Mouse (Mus musculus): ENCODE data around the gene Cdh13. TPM values are rescaled to one million over a fixed set of nuclear protein-coding genes. Genes with fewer than 3 reads are reported as not detected.

Gene Cdh13
- polyA plus RNA-seq, 1 experiment from 2014 or later = 1.5 TPM

DNA sequence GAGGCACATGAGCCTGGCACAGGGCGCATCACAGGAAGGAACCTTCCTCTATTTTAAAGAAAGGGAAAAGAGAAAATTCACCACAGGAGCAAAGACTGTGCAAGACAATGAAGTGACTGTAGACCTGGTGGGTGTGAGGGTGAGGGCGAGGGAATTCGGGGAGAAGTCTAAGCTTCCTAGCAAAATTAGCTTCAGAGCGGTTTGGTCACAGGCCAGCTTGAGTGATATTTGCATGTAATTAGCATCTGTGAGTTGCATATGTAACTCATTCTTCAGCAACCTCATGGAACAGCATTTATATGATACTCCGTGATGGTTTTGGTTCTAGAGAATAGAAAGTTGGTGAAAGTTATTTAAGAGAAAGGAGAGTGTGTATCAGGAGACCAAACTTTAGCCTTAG is 73.5 kb downstream of the Cdh13 start:
- WGBS (ENCODE audit: insufficient replicate concordance) = 71% methylated on average over 5 of the region's 5 CpGs
- no peak for ATAC-seq
- Histone ChIP-seq H3K4me3 (no peak overlapping the region), H3K27ac (no peak overlapping the region), H3K36me3 (no peaks in the 10 kb centered on the region), H3K4me2 (no peak overlapping the region), H3K9me3 (replicated peaks) (no peaks in the 10 kb centered on the region), H3K9ac (no peak overlapping the region), H3K4me1 (no peaks in the 10 kb centered on the region), H3K27me3 (replicated peaks) (no peaks in the 10 kb centered on the region)

GRCm38 (mm10) chr8:118357596-118357995 is 74.1 kb downstream of the Cdh13 start:
- H3K4me2 ChIP-seq = no peak overlapping the region
- H3K9me3 ChIP-seq (replicated peaks) = no peaks in the 10 kb centered on the region
- no peaks in the 10 kb centered on the region for H3K4me1 ChIP-seq
- no peaks in the 10 kb centered on the region for H3K36me3 ChIP-seq
- 73% methylated on average over 7 of the region's 7 CpGs for WGBS (ENCODE audit: insufficient replicate concordance)
- no peak overlapping the region for H3K27ac ChIP-seq
- H3K4me3 ChIP-seq = no peak overlapping the region
- H3K9ac ChIP-seq = no peak overlapping the region
- no peak for ATAC-seq
- H3K27me3 ChIP-seq (replicated peaks) = no peaks in the 10 kb centered on the region

GRCm38 (mm10) chr8:118363781-118364180 is 80.2 kb downstream of the Cdh13 start:
- H3K4me3 ChIP-seq = no peak overlapping the region
- H3K27me3 ChIP-seq (replicated peaks) = no peaks in the 10 kb centered on the region
- ATAC-seq = no peak
- no peaks in the 10 kb centered on the region for H3K9me3 ChIP-seq (replicated peaks)
- H3K36me3 ChIP-seq = no peaks in the 10 kb centered on the region
- H3K4me1 ChIP-seq = no peaks in the 10 kb centered on the region
- H3K27ac ChIP-seq = no peak overlapping the region
- WGBS (ENCODE audit: insufficient replicate concordance) = 57% methylated on average over 3 of the region's 3 CpGs
- H3K9ac ChIP-seq = no peak overlapping the region
- no peak overlapping the region for H3K4me2 ChIP-seq

GRCm38 (mm10) chr8:118373092-118373491 is 89.6 kb downstream of the Cdh13 start:
- Histone ChIP-seq H3K4me3 (no peak overlapping the region), H3K4me1 (no peaks in the 10 kb centered on the region), H3K27me3 (replicated peaks) (no peaks in the 10 kb centered on the region), H3K4me2 (no peak overlapping the region), H3K36me3 (no peaks in the 10 kb centered on the region), H3K9ac (no peak overlapping the region), H3K27ac (no peak overlapping the region), H3K9me3 (replicated peaks) (0 out of 2 replicates have a peak, but pooled peaks cover 3% of the 10 kb centered on the region)
- no peak for ATAC-seq
- WGBS (ENCODE audit: insufficient replicate concordance) = 60% methylated on average over 3 of the region's 3 CpGs

GRCm38 (mm10) chr8:118374738-118375137 is 91.2 kb downstream of the Cdh13 start:
- Histone ChIP-seq H3K36me3 (no peaks in the 10 kb centered on the region), H3K4me2 (no peak overlapping the region), H3K4me3 (no peak overlapping the region), H3K27me3 (replicated peaks) (no peaks in the 10 kb centered on the region), H3K9me3 (replicated peaks) (0 out of 2 replicates have a peak, but pooled peaks cover 3% of the 10 kb centered on the region), H3K4me1 (no peaks in the 10 kb centered on the region), H3K27ac (no peak overlapping the region), H3K9ac (no peak overlapping the region)
- no peak for ATAC-seq
- WGBS (ENCODE audit: insufficient replicate concordance) = 66% methylated on average over 6 of the region's 6 CpGs

DNA sequence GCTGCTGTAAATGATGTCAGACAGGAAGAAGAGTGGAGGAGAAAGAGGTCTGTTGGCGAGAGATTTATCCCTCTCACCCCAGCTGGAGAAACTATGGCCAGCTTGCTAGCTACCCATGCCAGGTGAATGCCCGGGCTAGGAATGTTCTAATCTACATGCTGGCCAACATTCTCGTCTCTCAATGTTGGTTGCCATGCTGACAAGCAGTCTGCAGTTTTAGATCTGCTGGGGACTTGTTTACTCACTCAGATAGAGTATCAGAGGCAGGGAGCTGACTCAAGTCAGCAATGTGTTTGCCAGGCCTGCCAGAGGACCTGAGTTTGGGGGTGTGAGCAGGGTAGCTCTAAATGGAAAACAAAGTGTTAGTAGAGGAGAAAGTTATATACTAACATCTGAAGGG is 93.3 kb downstream of the Cdh13 start:
- Histone ChIP-seq H3K27me3 (replicated peaks) (no peaks in the 10 kb centered on the region), H3K4me3 (no peak overlapping the region), H3K4me1 (no peaks in the 10 kb centered on the region), H3K9ac (no peak overlapping the region), H3K4me2 (no peak overlapping the region), H3K27ac (no peak overlapping the region), H3K36me3 (no peaks in the 10 kb centered on the region), H3K9me3 (replicated peaks) (no peaks in the 10 kb centered on the region)
- ATAC-seq = no peak
- WGBS (ENCODE audit: insufficient replicate concordance) = 36% methylated on average over 3 of the region's 3 CpGs

GRCm38 (mm10) chr8:118378985-118379384 is 95.5 kb downstream of the Cdh13 start:
- no peak overlapping the region for H3K4me2 ChIP-seq
- ATAC-seq = no peak
- H3K27ac ChIP-seq = no peak overlapping the region
- H3K9me3 ChIP-seq (replicated peaks) = no peaks in the 10 kb centered on the region
- no peaks in the 10 kb centered on the region for H3K36me3 ChIP-seq
- no peak overlapping the region for H3K9ac ChIP-seq
- no peaks in the 10 kb centered on the region for H3K27me3 ChIP-seq (replicated peaks)
- H3K4me1 ChIP-seq = no peaks in the 10 kb centered on the region
- WGBS (ENCODE audit: insufficient replicate concordance) = 66% methylated on average over 8 of the region's 8 CpGs
- H3K4me3 ChIP-seq = no peak overlapping the region

GRCm38 (mm10) chr8:118379657-118380056 is 96.1 kb downstream of the Cdh13 start:
- H3K27ac ChIP-seq = no peak overlapping the region
- no peaks in the 10 kb centered on the region for H3K9me3 ChIP-seq (replicated peaks)
- H3K36me3 ChIP-seq = no peaks in the 10 kb centered on the region
- no peak for ATAC-seq
- no peak overlapping the region for H3K9ac ChIP-seq
- no peak overlapping the region for H3K4me2 ChIP-seq
- H3K4me1 ChIP-seq = no peaks in the 10 kb centered on the region
- 54% methylated on average over 3 of the region's 3 CpGs for WGBS (ENCODE audit: insufficient replicate concordance)
- H3K27me3 ChIP-seq (replicated peaks) = no peaks in the 10 kb centered on the region
- no peak overlapping the region for H3K4me3 ChIP-seq

DNA sequence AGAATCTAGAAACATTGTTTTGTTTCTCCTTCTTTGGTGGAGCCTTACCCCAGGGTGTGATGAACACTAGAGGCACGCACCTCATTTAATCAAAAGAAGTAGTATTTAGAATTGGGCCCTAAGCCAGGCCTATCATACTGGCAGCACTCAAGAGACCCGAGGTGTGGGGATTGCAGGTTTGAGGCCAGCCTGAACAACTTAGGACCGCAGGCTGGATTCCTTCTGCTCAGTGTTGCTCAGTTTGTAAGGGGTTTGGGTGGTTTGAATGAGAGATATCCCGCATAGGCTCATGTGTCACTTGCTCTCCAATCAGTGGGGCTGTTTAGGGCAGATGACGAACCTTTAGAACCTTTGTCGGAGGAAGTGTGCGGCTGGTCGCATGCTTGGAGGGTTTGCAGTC is 96.5 kb downstream of the Cdh13 start:
- H3K4me2 ChIP-seq = no peak overlapping the region

GRCm38 (mm10) chr8:118380782-118381181 is 97.2 kb downstream of the Cdh13 start:
- no peak for ATAC-seq
- H3K9me3 ChIP-seq (replicated peaks) = no peaks in the 10 kb centered on the region
- H3K4me1 ChIP-seq = no peaks in the 10 kb centered on the region
- H3K27me3 ChIP-seq (replicated peaks) = no peaks in the 10 kb centered on the region
- H3K9ac ChIP-seq = no peak overlapping the region
- whole genome bisulfite sequencing (ENCODE audit: insufficient replicate concordance) = 65% methylated on average over 9 of the region's 9 CpGs
- no peak overlapping the region for H3K27ac ChIP-seq
- no peak overlapping the region for H3K4me3 ChIP-seq
- no peaks in the 10 kb centered on the region for H3K36me3 ChIP-seq
- H3K4me2 ChIP-seq = no peak overlapping the region

More for the DNA sequence above, 96.5 kb downstream of the Cdh13 start:
- Histone ChIP-seq H3K4me1 (no peaks in the 10 kb centered on the region), H3K9ac (no peak overlapping the region), H3K27me3 (replicated peaks) (no peaks in the 10 kb centered on the region), H3K4me3 (no peak overlapping the region), H3K27ac (no peak overlapping the region), H3K9me3 (replicated peaks) (no peaks in the 10 kb centered on the region), H3K36me3 (no peaks in the 10 kb centered on the region)
- ATAC-seq = no peak
- WGBS (ENCODE audit: insufficient replicate concordance) = 55% methylated on average over 8 of the region's 8 CpGs

DNA sequence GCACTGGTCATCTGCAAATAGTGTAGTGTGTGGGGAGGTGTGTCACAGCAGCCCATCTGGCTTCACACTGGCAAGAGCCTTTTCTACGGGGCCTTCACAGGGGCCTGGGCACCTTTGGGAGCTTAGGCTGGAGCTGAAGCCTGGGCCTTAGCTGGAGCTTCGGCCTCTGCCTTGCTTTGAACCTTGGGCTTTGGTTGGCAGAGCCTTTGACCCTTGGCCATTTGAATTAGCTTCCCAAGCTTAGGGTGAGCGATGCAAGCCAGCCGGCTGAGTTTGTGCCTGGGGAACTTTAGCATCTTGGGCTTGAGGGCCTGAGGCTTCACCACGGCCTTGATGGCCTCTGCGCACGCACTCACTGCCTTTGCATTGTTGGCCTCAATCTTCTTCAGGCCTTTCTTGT is 98.1 kb downstream of the Cdh13 start:
- WGBS (ENCODE audit: insufficient replicate concordance) = 71% methylated on average over 7 of the region's 7 CpGs
- Histone ChIP-seq H3K4me1 (no peaks in the 10 kb centered on the region), H3K4me3 (no peak overlapping the region), H3K27me3 (replicated peaks) (no peaks in the 10 kb centered on the region), H3K9ac (no peak overlapping the region), H3K4me2 (no peak overlapping the region), H3K9me3 (replicated peaks) (no peaks in the 10 kb centered on the region), H3K36me3 (no peaks in the 10 kb centered on the region), H3K27ac (no peak overlapping the region)
- no peak for ATAC-seq

DNA sequence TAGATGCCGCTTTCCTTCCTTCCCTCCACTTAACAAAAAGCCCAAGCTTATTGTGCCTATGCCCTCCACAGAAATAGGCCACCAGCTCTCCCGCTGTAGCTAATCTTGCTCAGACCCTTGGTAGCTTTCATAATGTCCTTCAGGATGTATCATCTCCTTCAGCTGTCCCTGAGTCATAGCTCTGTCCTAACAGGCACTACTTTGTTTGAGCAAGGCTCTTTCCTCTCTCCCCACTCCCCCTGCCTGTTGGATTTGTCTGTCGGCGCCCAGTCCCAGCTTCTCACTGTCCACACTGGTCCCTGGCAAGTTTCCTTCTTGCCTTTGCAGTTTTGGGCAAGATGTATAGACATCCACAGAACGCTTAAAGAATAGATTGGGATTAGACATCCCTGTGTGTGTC is 100.8 kb downstream of the Cdh13 start:
- H3K36me3 ChIP-seq = no peaks in the 10 kb centered on the region
- 75% methylated on average over 5 of the region's 5 CpGs for WGBS (ENCODE audit: insufficient replicate concordance)
- H3K4me3 ChIP-seq = no peak overlapping the region
- H3K4me1 ChIP-seq = no peaks in the 10 kb centered on the region
- ATAC-seq = no peak
- H3K27me3 ChIP-seq (replicated peaks) = no peaks in the 10 kb centered on the region
- no peaks in the 10 kb centered on the region for H3K9me3 ChIP-seq (replicated peaks)
- no peak overlapping the region for H3K9ac ChIP-seq
- H3K4me2 ChIP-seq = no peak overlapping the region
- H3K27ac ChIP-seq = no peak overlapping the region

DNA sequence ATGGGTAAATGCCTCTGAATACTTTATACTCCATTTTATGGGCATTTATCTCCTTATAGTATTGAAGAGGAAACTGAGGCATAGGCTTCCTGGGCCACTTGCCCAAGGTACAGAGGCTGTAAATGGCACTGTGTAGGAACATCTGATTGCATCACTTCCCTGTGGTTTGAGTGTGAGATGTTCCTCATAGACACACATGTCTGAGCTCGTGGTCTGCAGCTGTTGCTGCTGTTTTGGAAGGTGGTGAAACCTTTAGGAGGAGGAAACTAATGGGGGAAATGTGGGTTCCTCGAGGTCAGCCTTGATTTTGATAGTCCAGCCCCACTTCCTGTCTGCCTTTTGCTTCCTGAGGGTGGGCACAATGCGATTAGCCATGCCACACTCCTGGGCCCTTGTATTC is 105.9 kb downstream of the Cdh13 start:
- Histone ChIP-seq H3K36me3 (no peaks in the 10 kb centered on the region), H3K9ac (no peak overlapping the region), H3K4me3 (no peak overlapping the region), H3K4me2 (no peak overlapping the region), H3K27me3 (replicated peaks) (no peaks in the 10 kb centered on the region), H3K4me1 (no peaks in the 10 kb centered on the region), H3K9me3 (replicated peaks) (0 out of 2 replicates have a peak, but pooled peaks cover 3% of the 10 kb centered on the region), H3K27ac (no peak overlapping the region)
- ATAC-seq = no peak
- 15% methylated on average over 3 of the region's 3 CpGs for WGBS (ENCODE audit: insufficient replicate concordance)

All from liver, embryonic 12.5 days (tissue).